Mouse (Mus musculus): ENCODE results near the gene Rfxank.

Gene Rfxank

DNA sequence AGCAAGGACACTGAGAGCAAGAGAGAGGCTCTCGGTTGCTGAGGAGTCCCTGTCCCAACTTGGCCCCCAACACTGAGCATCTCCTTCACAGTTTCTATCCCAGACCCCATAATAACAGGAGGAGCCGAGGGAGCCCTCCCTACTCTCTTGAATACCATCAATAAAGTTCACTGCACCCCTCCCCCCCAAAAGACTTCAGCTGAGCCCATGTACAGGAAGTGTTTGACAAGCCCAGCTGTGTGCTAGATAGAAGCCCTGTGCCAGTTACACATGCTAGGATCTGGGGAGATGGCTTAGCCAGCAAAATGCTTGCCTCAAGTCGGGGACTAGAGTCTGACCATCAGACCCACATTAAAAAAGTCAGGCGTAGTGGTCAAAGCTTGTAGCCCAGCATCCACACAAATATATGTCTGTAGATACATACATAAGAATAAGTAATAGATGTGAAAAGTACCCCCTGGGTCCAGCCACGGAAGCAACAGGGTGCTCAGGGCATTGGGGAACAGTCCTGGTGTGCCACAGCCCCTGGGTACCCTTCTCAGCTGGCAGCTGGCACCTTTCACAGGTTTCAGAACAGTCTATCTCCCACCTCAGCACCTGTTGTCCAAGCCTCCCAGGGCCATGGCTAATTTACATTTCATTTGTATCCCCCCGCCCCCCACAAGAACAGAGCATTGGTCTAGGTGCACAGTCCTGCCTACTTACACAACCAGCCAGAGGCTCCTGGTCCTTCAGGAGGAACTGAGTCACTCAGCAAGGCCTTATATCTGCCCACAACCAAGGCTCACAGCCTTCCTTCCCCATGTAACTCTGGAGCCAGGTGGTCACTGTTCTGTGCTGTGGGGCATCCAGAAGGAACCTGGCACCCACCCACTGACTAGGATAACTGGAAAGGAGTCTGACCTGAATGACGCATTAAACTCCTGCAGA lies 9.0 kb upstream of the Rfxank start:
- no peak for DNase-seq (ENCODE audit: low spot score)

DNA sequence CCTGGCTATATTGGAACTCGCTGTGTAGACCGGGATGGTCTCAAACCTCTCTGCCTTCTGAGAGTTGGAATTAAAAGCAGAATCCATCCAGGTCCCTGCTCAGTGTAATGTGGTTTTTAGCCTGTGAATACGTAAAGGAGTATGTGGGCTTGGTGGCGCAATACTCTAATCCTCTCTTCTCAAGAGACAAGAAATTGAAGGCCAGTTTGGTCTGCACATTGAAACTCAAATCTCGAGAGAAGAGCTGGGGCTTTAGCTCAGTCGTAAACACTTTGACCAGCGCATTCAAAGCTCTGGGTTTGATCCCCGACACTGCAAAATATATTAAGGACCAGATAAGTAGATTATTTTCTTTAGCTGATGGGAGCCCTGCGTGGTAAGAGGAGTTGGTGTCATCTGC lies 1.0 kb upstream of the Rfxank start:
- DNase-seq (ENCODE audit: low spot score), result peak; percentile 56

DNA sequence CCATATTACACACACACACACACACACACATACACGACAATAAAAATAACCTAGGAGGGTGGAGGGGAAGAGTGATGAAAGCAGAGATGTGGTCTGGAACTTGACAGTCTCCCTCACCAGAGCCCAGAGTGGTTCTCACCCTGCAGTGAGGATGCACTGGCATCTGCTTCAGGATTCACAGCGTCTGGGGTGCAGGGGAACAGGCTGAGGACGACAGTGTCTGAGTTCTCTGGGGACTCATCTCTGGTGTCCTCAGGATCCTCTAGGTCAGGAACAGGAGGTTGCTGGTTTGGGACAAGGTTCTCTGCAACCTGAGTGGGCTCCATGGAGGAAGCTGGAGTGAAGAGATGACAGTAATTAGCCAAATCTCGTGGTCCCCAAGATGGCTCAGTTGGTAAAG lies 1.1 kb downstream of the Rfxank start:
- DNase-seq (ENCODE audit: low spot score), result no peak

DNA sequence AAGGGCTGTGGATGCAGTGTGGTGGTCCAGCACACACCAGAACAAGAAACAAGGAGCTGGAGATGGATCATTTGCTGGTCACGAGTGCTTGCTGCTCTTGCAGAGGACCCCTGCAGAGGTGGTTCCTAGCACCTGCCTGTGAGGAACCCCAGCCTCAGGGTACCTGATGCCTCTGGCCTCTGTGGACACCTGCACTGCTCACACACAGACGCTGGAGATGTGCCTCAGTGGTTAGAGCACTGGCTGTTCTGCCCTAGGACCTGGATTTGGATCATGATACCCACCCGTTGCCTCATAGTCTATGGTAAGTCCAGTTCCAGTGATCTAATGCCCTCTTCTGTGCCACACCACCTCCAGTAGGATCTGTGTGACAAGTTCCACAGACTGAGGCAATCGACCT lies 2.4 kb downstream of the Rfxank start:
- DNase-seq (ENCODE audit: low spot score), result no peak

DNA sequence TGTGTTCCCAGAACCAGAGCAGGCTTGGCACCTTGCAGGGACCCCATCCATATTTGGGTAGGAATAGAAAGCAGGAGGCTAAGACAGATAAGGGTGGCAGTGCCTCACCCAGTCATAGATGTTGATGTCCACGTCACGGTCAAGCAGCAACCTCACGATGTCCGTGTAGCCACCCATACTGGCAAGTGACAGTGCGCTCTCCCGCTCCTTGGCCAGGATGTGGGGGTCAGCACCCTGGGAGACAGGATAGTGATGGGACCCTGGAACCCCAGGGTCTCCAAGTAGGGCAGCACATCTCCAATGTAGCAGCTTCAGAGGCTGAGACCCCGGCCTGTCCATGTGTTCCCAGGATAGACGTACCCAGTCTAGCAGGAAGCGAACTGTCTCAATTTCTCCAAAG lies 4.0 kb downstream of the Rfxank start:
- DNase-seq (ENCODE audit: low spot score), result no peak

DNA sequence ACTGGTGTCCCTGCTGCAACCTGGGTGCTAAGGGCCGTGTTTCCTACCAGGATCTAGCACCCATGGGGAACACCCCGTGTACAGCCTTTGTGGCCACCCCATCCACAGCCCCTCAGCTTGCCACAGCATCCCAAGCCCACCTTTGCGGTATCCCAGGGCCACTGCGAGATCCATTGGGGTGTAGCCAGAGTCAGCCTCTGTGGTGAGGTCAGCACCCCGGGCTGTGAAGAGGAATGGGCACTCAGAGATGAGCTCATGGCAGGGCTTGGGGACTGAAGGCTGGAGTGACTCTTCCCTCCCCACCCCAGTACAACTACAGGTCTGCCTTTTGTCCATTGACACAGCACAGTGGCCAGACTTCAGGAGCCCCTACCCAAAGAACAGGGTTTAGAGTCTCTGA lies 4.9 kb downstream of the Rfxank start:
- DNase-seq (ENCODE audit: low spot score), result no peak

DNA sequence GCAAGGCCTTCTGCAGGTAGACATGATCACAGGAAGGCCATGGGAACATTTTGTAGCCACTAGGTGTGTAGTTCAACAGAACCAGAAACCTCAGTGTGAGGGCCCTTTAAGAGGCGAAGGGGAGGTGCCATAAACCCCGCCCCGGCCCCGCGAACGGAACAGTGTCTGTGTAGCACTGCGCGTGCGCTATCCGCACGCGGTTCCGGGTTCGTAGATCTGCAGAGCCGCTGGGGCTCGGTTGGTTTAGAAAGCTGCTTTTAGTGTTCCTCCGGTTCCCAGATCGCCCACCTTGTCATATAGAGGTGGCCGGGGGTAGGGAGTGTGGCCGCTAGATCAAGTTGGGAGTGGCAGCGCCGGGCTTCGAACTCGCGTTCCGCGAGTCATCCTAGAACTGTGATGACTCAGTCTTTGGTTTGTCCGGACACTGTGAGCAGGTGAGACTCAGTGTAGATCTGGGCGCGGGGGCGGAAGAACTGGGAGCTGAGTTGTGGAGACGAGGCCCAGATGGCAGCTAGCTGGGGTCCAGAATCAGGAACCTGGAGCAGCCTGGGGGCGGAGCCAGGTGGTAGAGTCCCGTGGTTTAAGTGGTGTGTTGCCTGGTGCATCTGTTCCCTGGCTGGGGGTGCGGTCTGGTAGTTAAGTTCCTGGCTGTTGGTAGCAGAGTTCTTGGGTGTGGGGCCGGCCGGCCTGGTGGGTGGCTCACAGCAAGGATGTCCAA lies 7.6 kb downstream of the Rfxank start, which contains the start of gene Nr2c2ap:
Gene Nr2c2ap (plus strand): TSS at position 168 of the 718 bp plus-strand sequence.
- DNase-seq (ENCODE audit: low spot score), result peak; percentile 94

DNA sequence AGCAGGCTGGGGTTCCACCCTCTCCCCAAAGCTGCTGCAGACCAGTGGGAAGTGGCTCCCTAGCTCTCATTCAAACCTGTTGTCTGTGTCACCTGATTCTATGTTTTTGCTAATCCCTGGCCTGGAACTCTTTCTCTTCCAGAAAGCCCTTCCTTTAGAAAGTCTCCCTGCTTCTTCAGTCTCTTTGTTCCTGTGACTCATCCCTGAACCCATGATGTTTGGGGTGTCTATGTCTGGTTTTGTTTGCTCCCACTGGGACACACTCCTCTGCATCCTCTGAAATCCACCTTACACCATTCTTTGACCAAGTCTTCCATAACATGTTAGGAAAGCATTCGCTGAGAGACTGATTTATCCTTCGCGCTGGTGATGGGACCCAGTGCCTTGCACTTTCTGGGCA lies 8.9 kb downstream of the Rfxank start:
- no peak for DNase-seq (ENCODE audit: low spot score)

DNA sequence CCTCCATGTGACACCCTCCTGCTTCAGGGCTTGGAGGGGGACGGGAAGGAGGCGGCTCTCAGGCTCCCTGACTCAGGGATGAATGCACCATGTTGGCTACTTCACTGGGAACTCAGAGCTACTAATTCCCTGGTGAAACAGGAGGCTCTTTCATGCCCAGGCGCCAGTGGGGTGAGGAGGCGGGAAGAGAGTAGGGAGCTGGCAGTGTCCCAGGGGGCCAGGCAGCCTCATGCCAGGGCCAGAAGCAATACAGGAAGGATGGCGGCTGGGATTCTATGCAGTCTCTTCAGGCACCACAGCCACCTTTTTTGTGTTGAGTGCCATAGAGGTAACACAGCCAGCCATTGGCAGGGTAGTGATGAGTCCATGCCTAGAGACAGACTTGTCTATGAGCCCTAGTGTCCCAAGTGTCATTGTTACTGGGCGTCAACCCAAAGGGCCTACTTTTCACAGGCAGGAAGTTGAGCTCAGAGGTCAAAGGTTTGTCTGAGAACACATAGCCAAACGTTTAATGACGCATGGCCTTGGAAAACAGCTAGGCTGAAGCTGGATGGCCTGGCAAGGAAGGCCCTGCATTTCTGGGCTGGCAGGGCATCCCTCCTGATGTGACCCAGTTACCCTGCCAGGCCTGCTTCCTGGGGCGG lies 9.5 kb downstream of the Rfxank start:
- DNase-seq (ENCODE audit: low spot score), result peak; percentile 95

DNA sequence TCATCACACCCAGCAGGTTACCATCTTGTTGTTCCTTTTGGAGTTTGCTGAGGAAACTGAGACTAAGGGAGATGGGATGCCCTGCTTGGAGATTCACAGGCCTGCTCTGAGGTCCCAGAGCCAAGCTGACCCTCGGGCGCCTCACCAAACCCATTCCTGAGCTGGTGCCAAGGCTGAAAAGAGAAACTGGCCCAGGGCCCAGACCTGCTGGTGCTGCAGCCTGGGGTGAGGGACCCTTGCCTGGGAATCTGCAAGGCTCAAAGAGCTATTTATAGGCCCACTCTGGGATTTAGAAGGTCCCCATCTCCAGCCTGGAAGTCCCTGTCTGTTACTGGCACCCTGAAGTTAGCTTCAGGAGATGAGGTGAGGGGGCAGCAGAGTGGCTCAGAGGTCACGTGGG lies 10.5 kb downstream of the Rfxank start:
- DNase-seq (ENCODE audit: low spot score), result peak; percentile 79

DNA sequence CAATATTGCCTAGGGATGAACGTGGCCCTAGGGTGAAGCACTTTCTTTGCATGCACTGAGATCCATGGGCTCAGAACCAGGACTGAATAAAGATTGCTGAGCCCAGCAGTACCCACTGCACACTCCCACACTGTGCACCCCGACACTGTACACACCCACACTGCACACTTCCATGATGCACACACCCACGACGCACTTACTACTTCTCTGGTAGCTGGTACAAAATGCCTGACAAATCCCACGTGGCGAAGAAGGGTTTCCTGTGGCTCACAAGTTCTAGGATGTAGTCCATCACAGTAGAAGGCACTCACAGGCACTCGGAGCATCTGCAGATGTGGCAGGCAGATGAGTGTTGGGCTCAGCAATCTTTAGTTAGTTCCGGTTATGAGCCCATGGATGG lies 14.0 kb downstream of the Rfxank start:
- DNase-seq (ENCODE audit: low spot score), result no peak

DNA sequence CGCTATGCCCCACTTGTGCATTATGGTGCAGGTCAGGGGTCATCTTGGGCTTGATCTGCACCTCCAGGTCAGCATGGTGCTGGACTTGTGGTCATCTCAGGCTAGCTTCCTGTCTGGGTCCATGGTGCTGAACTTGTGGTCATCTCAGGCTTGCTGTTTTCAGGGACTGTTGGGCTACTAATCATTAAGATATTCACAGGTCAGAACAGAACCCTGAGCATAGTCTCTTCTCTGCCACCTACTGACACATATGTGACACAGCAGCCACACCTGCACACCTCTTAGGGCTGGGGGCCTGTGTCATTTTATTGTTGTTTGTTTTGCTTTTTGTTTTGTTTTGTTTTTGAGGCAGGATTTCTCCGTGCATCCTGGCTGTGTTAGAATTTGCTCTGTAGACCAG lies 16.1 kb downstream of the Rfxank start:
- no peak for DNase-seq (ENCODE audit: low spot score)

DNA sequence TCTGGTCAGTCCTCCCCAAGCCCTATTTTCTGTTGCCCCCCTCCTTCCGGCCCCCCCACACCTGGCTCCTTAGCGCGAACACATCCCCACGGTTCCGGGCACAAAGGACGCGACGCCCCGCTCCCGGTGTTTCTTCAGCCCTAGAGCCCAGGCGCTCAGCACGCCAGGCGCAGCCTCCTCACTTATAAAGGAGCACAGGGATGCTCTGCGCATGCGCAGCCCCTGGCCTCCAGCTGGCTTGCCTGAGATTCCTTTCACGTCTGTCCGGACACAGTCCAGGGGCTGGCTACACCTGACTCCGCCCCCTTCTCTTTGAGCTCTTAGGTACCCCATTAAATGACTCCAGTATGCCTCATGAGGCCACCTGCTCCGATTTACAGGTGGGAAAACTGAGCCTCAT lies 18.3 kb downstream of the Rfxank start, which contains the start of gene Ncan:
Gene Ncan (minus strand): TSS at position 207 of the 400 bp plus-strand sequence.
- DNase-seq (ENCODE audit: low spot score), result no peak

DNA sequence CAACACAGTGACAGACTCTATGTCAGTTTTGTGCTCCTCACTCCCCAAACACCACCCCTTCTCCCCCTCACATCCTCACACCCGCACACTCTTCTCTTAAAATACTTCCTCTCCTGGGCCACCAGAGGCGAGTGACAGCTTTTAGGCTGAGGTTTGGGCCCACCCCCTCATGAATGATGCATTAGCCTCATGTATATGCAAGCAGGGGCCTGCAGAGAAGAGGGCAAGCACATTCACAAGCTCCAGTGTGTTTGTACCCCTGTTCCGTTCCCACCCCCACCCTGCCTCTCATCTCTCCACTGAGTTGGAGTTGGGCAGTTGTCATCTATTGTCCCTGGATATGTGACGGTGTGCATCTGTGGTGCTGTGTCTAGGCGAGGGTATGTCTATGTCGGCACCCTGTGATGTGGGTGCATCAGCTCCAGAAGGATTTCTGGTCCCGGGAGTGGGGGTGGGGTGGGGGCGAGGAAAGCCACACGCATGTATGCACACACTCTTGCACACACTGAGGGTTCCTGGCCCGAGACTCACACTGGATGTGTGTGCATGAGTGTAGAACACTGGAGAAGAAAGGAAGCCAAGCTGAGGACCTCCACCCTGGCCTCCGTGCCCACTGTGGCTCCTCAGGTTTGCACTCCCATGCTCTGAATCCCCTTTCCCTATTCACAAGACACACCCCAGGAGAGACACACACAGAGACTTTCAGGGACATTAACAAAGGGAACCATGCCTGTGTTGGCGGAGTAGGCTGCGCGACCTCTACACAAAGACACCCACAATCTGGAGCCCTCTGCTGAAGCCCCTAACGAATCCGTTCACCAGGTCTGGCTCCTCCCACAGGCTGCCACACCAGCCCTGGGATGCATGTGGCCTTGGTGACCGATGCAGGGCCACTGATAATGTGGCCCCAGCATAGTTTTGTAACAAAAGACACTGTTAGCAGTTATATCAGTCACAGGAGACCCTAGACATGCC lies 19.9 kb downstream of the Rfxank start:
- DNase-seq (ENCODE audit: low spot score), result no peak

DNA sequence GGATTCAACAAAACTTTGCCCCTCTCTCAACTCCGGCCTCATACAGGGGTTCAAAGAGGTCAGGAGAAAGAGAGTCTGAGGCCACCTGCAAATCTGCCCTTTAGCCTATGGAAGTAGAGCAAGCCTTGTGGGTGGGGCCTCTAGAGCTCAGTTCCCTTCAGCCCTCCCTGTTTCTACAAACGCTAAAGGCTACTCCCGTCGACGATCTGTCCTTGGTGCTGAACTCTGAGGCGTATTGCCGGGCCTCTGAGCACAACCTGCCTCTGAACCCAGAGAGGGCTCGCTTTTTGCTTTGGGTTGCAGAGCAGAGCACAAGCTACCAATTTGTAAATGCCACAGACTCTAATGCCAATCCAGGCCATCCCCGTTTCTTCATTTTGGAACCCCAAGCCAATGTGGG lies 21.3 kb downstream of the Rfxank start:
- peak; percentile 87 for DNase-seq (ENCODE audit: low spot score)

DNA sequence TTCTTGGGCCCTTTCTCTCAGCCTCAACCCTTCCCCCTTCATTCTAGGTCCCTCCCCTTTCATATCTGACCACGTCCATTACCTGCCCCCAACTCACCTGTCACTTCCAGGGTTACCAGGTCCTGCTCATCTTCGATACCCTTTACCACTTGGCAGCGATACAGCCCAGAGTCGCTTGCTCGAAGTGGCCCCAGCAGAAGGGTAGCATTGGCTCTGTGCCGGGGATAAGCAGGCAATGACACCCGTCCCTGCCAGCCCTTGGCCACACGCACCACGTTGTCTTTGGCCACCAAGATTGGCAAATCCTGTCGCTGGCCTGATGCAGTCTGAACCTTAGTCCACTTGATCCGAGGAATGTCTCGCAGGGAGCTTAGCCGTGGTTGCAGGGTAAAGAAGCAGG lies 24.1 kb downstream of the Rfxank start:
- DNase-seq (ENCODE audit: low spot score), result peak; percentile 75

DNA sequence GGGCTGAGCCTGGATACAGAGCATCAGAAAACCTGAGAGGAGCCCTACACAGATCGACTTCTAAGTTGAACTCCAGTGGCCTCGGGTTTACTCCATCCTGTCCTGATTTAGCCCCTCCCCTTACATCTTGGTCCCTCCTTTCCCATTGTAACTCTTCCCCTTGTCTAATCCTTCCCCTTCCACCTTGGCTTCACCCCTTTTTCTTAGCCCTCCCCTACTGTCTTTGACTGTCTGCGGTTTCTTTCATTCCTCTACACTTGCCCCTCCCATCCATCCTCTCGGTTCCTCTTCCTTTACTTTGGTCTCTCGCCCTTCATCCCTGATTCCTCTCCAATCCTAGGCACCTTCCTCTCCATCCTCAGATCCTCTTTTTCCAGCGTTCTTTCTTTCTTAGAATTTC lies 24.5 kb downstream of the Rfxank start:
- no peak for DNase-seq (ENCODE audit: low spot score)

DNA sequence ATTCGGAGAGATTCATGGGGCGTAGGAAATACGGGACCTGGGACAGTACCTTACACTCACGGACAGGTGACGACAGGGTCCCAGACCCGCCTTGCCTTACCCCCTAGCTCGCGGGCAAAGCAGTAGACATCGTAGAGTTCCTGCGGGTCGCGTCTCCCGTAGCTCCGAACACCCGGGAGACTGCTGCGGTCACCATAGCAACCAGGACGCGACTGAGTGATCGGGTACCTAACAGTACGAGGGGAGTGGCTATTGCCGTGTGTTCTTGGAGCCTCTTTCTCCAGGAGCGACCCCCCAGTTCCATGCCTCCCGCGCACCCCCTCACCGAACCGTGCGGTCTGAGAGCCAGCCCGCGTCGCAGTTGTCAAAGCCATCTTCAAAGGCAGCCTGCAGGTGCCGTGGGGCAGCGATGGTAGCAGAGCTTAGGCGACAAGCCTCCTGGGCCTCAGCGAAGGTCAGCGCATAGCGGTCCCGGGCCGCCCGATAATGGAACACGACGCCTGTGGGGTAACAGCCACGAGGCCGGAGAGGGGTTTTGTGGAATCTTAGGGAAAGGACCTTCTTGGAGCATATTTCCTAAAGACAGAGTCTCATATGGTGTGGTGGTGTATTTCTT lies 26.4 kb downstream of the Rfxank start:
- no peak for DNase-seq (ENCODE audit: low spot score)

DNA sequence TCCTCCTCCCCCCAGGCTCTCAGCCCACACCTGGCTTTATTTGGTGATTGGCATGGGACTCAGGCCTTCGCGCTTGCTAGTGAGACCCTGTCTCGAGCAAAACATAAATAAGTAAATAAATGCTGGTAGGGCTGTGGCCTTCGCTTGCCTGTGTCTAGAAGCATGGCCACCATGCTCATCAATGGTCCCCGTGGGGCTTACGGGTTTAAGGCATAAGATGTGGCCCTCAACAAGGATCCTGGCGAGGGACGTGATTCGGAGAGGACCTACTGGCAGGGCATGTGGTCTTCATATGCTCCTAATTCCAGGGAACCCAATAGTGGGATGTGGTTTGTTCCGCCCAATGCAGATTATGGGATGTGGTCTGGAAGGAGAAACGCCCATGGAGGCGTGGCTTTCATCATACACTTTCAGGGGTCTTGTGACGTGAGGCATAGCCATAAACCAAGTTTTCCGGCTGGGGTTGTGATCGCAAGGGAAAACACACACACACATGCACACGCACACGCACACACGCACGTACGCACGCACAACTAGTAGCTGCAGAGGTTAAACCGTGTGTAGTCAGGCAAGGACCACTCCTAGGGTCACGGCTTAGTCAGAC lies 27.7 kb downstream of the Rfxank start:
- DNase-seq (ENCODE audit: low spot score), result no peak

DNA sequence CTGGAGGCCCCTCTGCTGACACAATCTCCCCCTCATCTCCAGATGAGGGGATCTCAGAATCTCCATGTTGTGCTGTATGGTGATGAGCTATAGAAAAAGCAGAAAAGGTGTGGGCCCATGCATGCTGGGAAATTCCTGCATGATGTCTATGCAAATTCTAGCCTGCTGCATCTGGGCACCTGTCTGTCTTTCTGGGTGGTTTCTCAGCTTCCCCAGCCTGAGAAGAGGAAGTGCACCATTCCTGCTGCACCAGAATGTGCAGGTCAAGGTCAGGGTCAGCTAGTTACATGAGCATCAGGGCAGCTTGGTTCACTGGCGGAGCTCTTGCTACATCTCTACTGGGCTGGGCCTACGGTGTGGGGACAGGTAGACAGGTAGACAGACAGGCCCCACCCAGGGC lies 28.5 kb downstream of the Rfxank start:
- DNase-seq (ENCODE audit: low spot score), result no peak

DNA sequence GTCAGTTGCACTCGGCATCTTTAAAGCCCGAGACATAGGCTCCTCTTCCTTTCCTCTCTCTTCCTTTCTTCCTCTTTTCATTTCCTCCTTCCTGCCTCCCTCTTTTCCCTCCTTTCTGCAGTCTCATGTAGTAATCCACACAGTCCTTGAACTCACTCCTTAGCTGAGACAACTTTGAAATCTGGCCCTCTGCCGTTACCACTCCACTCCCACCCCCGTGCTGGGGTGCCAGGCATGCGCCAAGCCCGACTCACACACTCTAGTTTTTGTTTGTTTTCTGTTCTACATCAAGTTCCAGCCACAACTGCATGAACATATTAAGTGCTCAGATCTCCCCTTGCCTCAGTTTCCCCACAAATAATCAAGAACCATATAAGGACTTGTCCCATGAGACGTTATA lies 34.0 kb downstream of the Rfxank start:
- DNase-seq (ENCODE audit: low spot score), result no peak

Data from adipocyte (in vitro differentiated cells).